Mouse (Mus musculus) right cerebral cortex, postnatal 10 days (tissue): ENCODE measurements around the gene OR5BS1P.
"Not testable (repeated sequence)": the region's sequence is repeated elsewhere in the genome, so short reads cannot be mapped to it uniquely, and the experiment has no call there.

ENCODE experiments used
- DNase-seq, 2 experiments: peaks; one replicate each; pipeline ENCODE4 v3.0.0; 2021; ENCODE audit warnings: low spot score in 2 of 2

The OR5BS1P gene

DNA sequence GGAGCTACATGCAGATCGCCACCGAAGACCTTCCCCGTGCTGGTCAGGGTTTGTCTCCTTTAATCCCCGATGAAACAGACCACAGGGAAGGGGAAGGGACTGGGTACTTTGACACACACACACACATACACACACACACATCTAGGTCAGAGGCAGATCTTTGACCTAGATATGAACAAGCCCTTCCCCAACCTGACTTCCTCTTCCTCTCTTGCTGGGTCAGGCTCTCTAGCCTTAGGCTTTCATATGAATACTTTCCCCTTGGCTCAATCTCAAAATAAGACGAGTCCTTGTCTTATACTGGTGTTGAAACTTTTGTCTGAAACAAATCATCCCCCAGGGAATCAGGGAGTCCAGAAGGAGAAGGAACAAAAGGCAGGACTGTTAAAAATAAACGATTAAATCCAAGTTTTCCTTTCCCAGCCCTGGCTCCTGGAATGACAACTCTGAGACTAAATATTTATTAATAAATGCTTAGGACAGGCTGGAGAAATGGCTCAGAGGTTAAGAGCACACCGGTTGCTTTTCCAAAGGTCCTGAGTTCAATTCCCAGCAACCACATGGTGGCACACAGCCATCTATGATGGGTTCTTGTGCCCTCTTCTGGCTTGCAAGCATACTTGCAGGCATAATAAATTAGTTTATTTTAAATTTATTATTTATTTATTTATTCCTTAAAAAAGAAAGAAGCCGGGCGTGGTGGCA is 36.7 kb downstream of the OR5BS1P start:
- DNase-seq, result no peak

DNA sequence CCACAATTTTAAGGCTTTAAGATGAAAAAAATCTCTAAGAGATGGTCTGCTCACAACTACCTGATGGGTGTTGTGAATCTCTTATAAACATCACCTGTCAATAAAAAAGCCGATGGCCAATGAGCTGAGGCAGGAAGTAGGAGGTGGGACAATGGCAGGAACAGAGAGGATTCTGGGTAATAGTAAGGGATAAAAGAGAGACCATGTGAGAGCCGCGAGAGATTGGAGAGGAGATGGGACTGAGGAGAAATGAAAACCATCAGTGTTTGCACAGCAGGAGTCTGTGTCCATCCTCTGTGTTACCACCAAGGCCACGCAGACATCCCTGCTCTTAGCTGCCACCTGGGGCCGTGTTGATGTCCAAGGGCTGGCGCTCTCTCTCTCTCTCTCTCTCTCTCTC is 37.6 kb downstream of the OR5BS1P start:
- no peak for DNase-seq

DNA sequence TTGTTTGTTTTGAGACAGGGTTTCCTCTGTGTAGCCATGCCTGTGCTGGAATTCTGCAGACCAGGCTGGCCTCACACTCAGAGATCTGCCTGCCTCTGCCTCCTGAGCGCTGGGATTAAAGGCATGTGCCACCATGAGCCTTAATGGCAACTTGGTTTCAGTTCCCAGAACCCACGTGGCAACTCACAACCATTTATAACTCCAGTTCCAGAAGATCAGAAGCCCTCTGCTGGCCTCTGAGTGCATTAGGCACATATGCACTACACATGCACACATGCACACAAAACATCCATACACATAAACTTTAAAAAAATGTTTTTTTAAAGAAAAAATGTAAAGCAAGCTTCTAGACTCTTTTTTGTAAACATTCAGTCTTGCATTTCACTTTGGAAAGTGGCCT is 39.7 kb downstream of the OR5BS1P start:
- no peak for DNase-seq

DNA sequence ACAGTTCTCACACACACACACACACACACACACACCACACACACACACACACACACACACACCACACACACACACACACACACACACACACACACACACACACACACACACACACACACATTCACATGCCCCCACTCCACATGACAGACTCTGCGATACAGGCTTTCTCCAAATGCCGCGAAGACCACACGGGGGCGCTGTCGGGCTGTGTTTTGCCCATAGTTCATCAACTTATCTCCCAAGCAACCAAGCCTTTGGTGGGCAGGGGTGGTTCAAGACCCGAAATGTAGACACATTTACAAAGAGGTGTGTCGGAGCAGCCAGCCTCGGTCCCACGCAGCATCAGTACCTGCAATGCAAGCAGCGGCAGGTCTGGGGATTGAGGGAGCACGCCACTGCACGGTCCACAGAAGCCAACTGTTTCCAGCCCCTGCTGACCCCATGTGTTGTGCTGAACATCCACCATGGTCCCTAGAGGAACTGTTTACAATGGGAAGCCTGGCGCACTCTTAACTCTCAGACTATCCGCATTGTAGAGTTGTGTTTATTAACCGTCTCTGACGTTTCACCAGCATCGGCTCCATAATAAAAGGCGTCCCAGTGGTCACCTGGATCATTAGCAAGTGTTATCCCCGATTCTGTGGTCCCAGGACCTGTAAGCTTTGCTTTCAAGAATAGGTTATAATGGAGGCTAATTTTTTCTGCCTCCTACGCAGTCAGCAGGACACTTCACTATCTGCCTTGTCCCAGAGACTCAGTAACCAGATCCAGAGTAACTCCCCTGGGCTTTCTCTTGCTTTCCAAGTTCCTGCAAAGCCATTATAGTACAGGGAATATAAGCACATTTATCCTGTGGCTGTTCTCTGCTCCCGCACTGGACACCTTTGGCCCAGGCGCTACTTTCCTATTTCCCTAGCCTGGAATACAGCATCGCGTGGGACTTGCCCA is 41.0 kb downstream of the OR5BS1P start:
- DNase-seq, result peak; percentile 67 to 80

DNA sequence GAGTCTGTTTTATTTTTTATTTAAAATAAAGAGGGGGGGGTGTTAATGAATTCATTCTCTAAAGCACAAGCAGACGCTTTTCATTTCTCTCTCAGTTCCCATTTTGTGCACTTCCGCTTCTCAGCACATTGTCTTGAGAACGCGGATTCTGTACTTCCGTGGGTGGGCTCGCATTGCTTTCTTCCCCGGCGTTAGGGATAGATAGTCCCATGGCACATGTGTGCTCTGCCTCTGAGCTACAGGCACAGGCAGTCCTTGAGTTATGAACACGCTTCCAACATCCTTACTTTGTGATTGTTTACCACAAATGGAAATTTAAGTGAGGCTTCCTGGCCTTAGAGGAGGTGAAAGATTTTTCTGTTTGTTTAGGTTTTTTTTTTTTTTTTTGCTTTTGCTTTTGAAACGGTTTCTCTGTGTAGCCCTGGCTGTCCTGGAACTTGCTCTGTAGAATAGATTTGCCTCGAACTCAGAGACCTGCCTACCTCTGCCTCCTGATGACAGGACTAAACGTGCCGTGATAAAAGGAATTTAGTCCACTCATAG is 41.8 kb downstream of the OR5BS1P start:
- no peak for DNase-seq

DNA sequence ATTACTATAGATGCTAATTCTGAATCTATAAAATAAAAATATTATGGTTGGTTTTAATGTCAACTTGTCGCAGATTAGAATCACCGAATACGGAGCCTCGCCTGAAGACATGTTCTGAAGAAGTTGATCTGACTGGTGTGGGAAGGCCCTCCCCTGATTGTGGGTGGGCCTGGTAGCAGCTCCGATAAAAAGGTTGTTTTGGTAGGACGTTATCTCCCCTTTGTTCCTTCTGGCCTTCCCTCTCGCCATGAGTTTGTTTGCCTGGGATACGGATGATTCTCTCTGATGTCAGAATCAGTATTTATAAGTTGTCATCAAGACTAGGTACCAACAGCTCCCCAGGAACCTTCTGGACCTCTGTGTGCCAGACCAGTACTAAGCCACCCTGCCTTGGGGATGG is 42.5 kb downstream of the OR5BS1P start:
- DNase-seq, result no peak

DNA sequence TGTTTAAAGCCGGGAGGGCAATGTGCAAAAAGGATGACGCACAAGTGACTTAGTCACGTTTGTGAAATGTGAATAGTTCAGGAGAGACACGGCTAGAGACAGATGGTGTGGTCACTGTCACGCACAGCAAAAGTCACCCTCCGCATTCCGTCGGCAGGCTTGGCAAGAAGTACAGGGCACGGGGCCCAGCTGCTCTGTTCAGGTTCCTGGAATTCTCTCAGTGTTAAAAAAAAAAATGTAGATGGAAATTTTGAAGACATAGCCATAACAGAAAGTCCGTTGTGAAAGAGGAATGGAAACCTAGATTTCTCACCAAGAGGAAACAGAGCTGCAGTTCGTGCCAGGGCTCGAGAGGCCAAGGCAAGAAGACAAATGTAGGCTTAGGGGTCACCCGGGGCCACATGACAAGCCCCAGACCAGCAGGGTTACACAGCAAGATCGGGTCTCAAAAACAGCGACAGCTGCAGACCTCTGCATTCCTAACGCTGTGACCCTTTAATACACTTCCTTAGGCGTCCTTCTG is 43.2 kb downstream of the OR5BS1P start:
- peak; percentile 50 to 58 for DNase-seq

DNA sequence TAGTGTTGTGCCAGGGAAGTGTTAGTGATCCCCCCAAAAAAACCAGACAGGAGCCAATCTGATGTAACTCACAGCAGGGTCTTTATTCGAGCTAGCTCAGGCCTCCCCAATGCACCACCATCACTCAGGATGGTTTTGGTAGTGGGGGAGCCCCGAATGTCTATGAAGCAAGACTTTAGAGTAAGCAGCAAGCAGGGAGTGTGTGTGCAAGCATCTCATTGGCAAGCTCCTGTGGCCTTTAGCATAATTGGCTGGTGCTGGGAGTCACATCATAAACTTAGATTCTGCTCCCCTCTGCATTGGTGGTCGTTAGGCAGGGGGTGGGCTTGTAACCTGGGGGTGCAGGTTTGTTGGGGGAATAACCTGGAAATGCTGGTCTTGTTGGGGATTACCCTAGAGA is 44.0 kb downstream of the OR5BS1P start:
- DNase-seq, result not testable (repeated sequence)

DNA sequence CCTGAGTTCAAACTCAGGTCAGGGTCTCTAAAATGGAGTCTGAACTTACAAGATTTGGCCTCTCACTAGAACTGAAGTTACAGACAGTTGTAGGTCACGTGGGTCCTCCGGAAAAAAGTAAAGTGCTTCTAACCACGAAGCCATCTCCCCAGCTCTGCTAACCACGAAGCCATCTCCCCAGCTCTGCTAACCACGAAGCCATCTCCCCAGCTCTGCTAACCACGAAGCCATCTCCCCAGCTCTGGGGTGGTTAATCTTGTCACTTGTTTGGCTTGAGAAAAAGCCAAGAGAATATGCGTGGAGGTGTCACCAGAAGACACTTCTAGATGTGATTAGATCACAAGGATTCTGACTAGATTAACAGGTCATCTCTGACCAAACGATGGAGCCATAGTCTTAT is 44.5 kb downstream of the OR5BS1P start:
- no peak for DNase-seq

DNA sequence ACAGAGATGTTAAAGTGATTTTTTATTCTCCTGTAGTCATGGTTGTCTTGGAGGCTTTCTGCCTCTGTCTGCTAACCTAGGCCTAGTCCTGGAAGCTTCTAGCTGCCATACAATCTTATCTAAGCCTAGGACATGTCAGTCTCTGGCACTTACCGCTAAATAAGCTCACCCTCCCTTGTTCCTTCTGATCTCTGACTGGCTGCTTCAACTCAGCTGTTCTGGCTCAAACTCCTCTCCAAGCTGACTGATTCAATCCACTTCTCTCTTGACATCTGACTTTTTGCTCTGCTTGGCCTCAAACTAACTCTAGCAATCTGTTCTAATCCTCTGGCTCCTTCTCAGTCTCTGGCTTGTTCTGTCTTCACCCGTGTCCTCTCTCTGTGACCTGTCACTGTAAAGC is 45.1 kb downstream of the OR5BS1P start:
- not testable (repeated sequence) for DNase-seq

DNA sequence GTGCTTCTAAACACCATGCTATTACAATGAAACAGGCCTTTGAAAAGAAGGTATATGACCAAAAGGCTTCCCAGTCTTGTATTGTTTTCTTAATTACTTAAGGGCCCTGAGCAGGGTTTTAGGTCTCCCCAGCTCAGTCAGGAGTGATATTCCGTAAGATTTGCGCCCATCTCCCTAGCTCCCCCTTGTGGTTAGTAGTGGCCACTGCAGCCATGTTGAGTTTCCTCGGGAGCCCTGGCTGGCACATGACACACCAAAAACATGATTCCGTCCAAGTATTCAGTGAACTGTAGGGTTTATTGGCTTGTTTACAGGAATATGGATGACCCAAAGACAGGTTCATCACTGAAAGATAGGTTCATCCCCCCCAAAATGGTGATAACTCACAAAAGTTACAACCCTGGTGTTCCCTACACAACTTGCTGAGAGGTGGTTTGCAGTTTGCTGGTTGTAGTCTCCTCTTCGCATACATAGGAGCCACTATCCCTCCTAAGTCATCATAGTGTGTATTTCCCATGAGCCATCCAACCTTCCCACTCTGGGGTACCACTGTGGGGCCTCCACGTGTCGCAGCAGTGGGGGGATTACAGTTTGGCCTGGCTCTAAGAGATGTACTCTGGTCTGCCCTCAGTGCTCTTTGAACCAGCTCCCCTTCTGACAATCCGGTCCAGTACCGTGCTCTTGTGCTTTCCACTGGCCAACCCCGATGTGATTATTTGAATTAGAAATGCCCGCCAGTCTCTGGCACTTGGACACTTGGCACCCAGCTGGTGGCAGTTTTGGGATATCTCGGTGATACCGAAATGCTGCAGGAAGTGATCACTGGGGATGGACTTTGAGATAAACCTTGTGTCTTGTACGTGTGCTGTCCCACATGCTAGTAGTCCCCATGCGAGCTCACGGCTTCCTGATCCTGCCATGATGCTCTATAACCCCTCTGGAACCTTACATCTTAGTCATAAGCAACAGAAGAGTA is 48.0 kb downstream of the OR5BS1P start:
- DNase-seq, result no peak

DNA sequence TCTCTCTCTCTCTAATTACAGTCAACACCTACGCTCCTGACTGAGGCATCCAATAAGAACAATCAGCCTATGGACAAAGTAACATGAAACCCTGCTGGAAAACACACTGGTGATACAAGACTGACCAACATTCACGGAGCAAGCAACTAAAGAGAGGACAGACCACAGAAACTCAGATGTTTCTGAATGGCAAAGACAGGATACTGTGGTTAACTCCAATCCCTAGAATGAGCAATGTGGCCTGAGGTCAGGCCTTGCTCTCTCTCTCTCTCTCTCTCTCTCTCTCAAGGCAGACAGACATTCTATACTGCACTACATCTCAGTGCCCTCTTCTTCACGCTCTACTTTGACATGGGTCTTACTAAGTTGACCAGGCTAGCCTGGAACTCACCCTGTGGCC is 51.5 kb downstream of the OR5BS1P start:
- no peak for DNase-seq

DNA sequence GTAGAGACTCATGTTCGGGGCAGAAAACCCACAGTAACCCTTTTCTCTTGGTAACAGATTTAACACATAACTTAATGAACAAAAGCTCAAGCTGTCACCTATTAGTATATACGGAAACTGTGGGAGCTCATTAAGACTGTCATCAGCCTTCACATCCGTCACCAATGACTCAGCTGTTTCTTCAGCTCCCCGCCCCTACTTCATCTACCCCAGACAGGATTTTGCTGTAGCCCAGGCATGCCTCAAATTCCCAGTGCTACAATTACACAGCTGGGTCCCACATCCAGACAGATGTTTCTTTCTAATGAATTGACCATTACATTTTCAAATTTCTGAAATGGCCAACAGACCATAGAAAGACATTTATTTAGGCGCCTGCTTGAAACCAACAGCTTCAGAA is 56.4 kb downstream of the OR5BS1P start:
- DNase-seq, result no peak

DNA sequence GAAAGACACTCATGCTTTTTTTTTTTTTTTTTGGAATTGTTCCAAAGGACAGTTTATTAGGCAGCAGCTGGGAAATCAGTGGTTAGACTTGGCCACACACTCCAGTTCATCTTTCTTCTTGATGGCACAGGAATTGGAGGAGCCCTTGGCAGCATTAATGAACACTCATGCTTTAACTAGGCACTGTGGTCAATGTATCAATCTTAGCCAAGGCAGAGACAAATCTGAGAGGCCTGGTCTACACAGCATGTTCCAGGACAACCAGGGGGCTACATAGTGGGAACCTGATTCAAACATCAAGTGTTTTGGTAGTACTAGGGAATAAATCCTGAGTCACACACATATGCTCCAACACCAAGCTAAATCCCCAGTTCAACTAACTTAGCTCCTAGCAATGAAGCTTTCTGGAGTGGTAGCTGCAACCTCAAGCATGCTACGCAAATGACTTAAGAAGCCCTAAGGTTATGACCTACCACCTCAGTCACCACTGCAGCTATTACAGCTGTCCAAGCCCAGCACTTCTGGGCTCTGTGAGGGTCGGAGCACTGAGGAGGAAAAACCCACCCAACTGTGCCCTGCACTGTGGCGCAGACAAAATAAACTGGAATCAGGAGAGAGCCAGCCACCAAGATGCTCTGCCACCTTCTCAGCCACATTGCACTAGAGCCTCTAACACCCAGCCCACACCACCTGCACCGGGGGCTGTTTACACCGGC is 57.5 kb downstream of the OR5BS1P start:
- no peak for DNase-seq

DNA sequence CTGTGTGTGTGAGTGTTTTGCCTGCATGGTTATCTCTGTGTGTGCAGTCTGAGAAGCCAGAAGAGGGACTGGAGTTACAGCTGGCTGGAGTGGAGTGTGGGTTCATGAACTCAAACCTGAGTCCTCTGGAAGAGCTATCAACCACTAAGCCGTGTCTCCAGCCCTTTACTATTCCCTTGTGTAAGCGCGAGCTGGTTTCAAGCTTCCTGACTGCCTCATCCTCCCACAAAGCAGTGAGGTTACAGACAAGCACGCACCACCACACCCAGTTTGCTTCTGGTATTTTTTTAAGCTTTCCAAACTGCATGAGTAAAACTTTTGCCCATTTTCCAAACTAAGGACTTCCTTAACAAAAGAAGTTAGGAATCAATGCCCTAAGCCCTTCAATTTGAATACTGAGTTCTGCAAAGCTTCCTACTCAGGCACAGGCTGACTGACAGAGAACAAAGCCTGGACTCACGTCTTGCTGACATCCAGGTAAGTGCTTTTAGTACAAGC is 58.4 kb downstream of the OR5BS1P start:
- DNase-seq, result no peak
